Mouse (Mus musculus) heart, embryonic 16.5 days (tissue): ENCODE results near the gene Atoh1. TPM values are rescaled to one million over a fixed set of nuclear protein-coding genes. Genes with fewer than 3 reads are reported as not detected.

Source experiments
- ATAC-seq: fragments of 200-750 bp; cut with Nextera tagmentation; replicated peaks from 2 replicates; pipeline ENCODE4 v1.8.0; 2017; ENCODE audit warnings: moderate number of reproducible peaks; ENCODE audit not compliant: insufficient read depth, low FRiP score; ENCODE audit errors: extremely low read depth
- H3K27ac ChIP-seq: fragments of 300-500 bp; sonication (generic); 2 replicates; pipeline ENCODE4 v1.5.1; 2014; ENCODE audit warnings: mild to moderate bottlenecking, low read length, control low read depth, moderate library complexity
- H3K27me3 ChIP-seq: fragments of 300-500 bp; sonication (generic); 2 replicates; pipeline ENCODE4 v1.6.1; 2014; ENCODE audit warnings: low read length, mixed read lengths; ENCODE audit not compliant: control insufficient read depth, insufficient read depth
- H3K36me3 ChIP-seq: fragments of 300-500 bp; sonication (generic); 2 replicates; pipeline ENCODE4 v1.6.1; 2014; ENCODE audit not compliant: control insufficient read depth, insufficient read depth
- H3K4me1 ChIP-seq: fragments of 300-500 bp; sonication (generic); 2 replicates; pipeline ENCODE4 v1.6.1; 2014; ENCODE audit warnings: low read length, mixed read lengths; ENCODE audit not compliant: control insufficient read depth, insufficient read depth
- H3K4me2 ChIP-seq: fragments of 300-500 bp; sonication (generic); 2 replicates; pipeline ENCODE4 v1.6.1; 2014; ENCODE audit warnings: low read depth, mild to moderate bottlenecking, control low read depth, low read length
- H3K4me3 ChIP-seq: fragments of 300-500 bp; sonication (generic); 2 replicates; pipeline ENCODE4 v1.5.1; 2014; ENCODE audit warnings: mild to moderate bottlenecking, control low read depth, low read length
- H3K9ac ChIP-seq: fragments of 300-500 bp; sonication (generic); 2 replicates; pipeline ENCODE4 v1.6.1; 2014; ENCODE audit warnings: low read length, control low read depth
- H3K9me3 ChIP-seq: fragments of 300-500 bp; sonication (generic); replicated peaks from 2 replicates; pipeline ENCODE4 v1.6.1; 2016; ENCODE audit warnings: low read length; ENCODE audit not compliant: control insufficient read depth
- WGBS: fragments of 180-500 bp; shearing (Covaris S2); extraction: QIAGEN DNeasy Blood & Tissue Kit; methylation state at CpG from one replicate; pipeline ENCODE4 v1.1.7; 2014; 5-methylcytosine and 5-hydroxymethylcytosine counted together
- polyA plus RNA-seq: library from polyadenylated mRNA; unstranded; fragments of >200 nt; fragmentation: Nextera tagmentation; extraction: Ambion mirVana; gene quantifications from 2 replicates; pipeline ENCODE4 v1.2.1, GENCODE M21; 2015

The Atoh1 gene
- polyA plus RNA-seq, 1 experiment from 2014 or later = not detected

DNA sequence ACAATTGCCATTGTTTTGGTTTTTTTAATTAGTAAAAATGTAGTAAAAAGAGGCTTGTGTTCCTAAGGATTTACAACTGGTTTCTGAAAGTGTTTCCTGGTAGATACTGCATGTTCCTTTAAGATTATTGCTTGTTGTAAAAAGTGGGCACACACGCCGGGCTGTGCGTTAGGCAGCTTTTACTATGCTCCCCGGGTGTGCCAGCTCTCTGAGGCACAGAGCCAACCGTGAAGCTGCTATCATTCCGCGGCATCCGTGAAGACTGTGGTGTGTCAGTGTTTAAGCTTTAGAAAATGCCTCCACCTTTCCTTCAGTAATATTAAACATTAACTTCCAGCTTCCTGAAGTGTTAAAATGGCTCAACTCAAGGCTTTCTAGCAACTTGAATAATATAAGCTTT, 35.0 kb downstream of the Atoh1 start:
- H3K9me3 ChIP-seq = no peaks in the 10 kb centered on the region
- H3K27ac ChIP-seq = no peak overlapping the region
- no peaks in the 10 kb centered on the region for H3K4me1 ChIP-seq
- no peaks in the 10 kb centered on the region for H3K36me3 ChIP-seq
- no peak overlapping the region for H3K4me2 ChIP-seq
- H3K9ac ChIP-seq = no peak overlapping the region
- no peak for ATAC-seq
- no peaks in the 10 kb centered on the region for H3K27me3 ChIP-seq
- 55% methylated on average over 8 of the region's 8 CpGs for WGBS
- no peak overlapping the region for H3K4me3 ChIP-seq

GRCm38 (mm10) chr6:64773430-64773829, 44.5 kb downstream of the Atoh1 start:
- H3K9me3 ChIP-seq = no peaks in the 10 kb centered on the region
- no peak for ATAC-seq
- no peak overlapping the region for H3K4me3 ChIP-seq
- WGBS = 17% methylated on average over 7 of the region's 7 CpGs
- no peaks in the 10 kb centered on the region for H3K27me3 ChIP-seq
- H3K4me2 ChIP-seq = no peak overlapping the region
- H3K9ac ChIP-seq = no peak overlapping the region
- H3K27ac ChIP-seq = no peak overlapping the region
- no peaks in the 10 kb centered on the region for H3K4me1 ChIP-seq
- H3K36me3 ChIP-seq = no peaks in the 10 kb centered on the region
